Mouse (Mus musculus): ENCODE data around the gene Irf1.

Irf1 gene

GRCm38 (mm10) chr11:53813001-53813868 is 43.4 kb downstream of the Irf1 start:
- DNase-seq, result no peak

DNA sequence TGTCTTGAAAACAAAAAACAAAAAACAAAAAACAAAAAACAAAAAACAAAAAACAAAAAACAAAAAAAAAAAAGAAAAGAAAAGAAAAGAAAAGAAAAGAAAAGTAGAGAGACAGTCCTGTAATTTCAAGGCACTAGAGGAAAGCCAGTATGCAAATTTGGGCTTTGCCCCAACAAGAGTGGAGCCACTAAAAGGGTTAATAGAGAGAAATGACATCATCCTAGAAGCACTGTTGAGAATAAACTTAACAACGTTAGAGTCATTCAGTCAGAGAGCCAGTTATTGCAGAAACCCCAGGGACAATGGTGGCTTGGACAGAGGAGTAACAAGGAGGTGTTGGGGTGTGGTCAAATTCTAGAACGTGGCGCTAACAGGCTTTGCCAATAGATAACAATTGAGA is 45.0 kb downstream of the Irf1 start:
- DNase-seq, result no peak

- peak; percentile 45 to 55 for DNase-seq
Observed at GRCm38 (mm10) chr11:53816841-53817375, 47.1 kb downstream of the Irf1 start.

DNA sequence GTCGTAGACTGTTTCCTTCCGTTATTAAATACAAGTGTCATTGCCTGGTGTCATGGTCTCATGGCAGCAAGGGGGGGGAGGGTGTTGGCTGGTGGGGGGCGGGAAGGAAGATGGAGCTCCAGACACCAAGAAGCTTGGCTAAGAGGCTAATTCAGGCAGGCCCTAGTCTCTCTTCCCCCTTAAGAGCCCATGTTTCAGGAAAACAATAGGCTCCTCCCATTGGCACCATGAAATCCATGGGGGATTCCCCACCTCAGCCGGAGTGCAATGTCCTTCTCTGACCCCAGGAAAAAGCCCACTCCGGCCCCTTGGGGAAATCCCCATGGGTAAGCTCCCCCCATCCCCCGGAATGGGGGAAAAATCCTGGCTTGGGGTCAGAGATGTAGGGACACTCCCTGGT is 49.0 kb downstream of the Irf1 start:
- no peak for DNase-seq

- no peak for DNase-seq
Observed at GRCm38 (mm10) chr11:53819511-53819910, 49.7 kb downstream of the Irf1 start.

GRCm38 (mm10) chr11:53820516-53821170 is 50.8 kb downstream of the Irf1 start:
- no peak for DNase-seq

- no peak for DNase-seq
Observed at GRCm38 (mm10) chr11:53821230-53821944, 51.6 kb downstream of the Irf1 start.

- DNase-seq, result no peak
Observed at GRCm38 (mm10) chr11:53821945-53822338, 52.1 kb downstream of the Irf1 start.

GRCm38 (mm10) chr11:53825409-53825808 is 55.6 kb downstream of the Irf1 start:
- DNase-seq, result no peak

All from cerebellum, adult 18-20 months (tissue).